Mouse (Mus musculus): ENCODE results near the gene Fancc.
"Not testable (repeated sequence)": the region's sequence is repeated elsewhere in the genome, so short reads cannot be mapped to it uniquely, and the experiment has no call there.

The Fancc gene

DNA sequence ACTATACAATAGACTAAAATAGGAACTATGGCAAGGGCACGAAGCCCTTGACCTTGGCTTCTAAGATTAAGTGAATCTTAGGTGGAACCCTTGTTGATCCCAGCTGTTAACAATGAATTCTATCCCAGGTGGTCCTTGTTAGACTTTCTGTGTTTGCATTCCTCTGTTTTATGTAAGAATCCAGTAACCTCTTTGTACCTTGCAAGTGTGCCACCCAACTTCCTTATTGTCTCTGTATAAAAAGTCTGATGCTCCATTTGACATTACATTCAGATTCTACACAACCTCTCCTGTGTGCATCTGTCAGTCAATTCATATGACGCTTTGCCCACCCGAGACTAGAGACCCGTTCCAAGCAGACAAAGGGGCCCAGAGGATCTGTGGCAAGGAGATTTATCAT, 143.8 kb downstream of the Fancc start:
- not testable (repeated sequence) for DNase-seq (ENCODE audit: low read depth, low spot score)

DNA sequence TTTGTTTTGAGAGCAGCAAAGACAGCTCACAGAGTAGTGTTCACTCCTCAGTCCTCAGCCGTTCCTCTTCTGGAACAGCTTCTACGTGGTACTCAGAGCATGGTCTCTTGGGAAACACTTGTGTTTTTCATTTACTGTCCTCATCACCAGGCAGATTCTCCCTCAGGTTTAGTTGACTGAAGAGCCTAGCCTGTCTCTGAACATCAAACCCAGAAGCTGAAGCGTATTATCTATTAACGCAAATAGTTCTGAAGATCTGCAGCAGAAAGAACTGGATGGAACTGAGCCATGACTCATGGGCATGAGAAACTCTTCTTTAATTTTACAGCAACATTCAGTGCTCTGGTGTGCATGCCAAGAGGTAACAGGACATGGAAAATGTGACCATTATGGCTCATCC, 147.0 kb downstream of the Fancc start:
- DNase-seq (ENCODE audit: low read depth, low spot score) = no peak

DNA sequence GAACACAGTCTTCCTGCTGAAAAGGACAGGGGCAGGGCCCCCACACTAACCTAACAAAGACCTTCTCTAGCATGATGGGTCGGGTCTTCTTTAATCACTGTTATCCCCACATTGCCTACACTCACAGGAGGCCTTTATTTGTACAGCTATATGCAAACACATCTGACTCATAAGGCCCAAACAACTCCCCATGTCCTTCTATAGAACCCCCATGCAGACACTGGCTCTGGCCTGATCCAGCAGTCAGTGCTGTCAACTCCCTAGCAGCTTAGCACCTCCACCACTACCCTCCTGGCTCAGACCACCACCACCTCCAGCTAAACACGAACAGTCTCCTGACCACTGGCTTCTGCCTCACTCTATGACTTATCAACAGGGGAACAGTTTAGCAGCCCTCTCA, 149.4 kb downstream of the Fancc start:
- DNase-seq (ENCODE audit: low read depth, low spot score) = no peak

DNA sequence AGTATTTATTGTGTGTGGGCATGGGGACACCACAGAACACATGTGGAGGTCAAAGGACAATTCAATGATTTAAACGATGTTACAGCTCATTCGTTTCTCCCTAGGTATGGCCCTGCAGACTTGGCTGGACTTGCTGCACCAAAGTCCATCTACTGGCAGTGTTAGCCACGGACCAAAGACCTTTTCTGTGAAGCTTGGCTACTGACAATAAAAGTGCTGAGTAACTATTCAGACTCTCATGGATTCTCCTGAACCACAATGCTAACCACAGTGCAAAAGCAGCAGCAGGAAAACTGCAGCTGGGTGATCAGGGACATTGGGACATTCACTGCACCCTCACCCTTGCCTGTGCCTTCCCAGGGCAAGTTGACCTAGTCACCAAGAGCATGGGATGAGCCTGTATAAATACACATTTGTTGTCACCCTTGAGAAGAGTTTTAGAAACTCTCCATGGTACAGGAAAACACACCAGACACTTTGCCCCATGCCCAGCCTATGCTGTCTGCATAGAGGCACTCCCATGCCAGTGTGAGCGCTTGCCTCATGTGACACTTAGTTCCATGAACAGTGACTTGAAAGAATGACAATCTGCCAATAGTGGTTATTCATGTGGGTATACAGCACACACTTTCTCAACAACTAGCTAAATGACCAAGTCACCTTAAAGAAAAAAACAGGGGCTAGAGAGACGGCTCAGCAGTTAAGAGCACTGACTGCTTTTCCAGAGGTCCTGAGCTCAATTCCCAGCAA, 151.4 kb downstream of the Fancc start:
- DNase-seq (ENCODE audit: low read depth, low spot score) = no peak

DNA sequence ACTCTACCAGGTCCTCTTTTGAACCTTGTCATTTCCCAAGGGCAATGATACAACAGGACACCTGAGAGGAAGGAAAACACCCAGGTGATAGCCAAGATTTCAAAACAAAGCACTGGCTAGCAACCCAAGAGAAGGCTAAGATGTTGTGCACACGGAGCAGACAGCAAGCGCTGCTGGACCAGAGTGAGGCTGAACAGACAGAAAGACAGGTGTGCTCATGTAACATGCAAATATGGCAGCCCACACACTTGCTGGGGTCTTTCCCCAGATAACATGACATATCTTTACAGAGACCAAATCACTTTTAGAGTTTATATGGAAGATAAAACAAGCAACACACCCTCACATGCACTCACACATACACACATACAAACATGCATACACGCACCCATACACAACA, 152.6 kb downstream of the Fancc start:
- no peak for DNase-seq (ENCODE audit: low read depth, low spot score)

- no peak for DNase-seq (ENCODE audit: low read depth, low spot score)
These were observed 154.3 kb downstream of the Fancc start for GRCm38 (mm10) chr13:63342781-63343180.

- no peak for DNase-seq (ENCODE audit: low read depth, low spot score)
These were observed 157.1 kb downstream of the Fancc start for GRCm38 (mm10) chr13:63339946-63340345.

DNA sequence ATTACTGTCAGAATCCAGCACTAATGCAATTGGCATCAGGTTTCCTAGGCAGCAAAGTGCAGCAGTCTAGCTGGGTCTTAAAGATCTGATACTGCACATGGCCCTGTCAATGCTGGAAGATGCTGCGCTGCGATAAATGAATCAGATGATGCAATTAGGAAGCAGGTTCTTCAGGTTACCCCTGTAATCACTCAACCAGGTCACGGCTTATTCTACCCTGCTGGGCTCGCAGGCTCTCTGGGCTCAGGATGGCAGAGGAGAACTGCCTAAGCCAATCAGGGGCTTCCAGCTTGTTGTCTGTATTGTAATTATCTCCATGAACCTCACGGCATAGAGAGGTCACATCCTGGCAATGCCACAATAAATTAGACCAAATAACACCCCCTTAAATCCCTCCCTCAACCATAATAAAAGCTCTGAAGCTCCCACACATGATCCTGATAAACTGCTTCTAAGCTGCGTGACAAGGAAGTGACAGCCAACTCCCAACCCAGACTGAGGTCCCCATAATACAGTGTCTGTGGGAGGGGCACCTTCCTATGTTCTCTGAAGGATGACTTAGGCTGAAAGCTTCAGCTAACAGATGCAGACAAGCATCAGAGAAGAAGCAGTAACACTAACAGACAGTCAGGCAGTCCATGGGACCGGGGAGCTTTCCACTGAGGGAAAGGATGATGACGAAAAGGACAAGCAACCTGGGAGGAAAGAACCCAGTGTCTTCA, 159.7 kb downstream of the Fancc start:
- no peak for DNase-seq (ENCODE audit: low read depth, low spot score)

DNA sequence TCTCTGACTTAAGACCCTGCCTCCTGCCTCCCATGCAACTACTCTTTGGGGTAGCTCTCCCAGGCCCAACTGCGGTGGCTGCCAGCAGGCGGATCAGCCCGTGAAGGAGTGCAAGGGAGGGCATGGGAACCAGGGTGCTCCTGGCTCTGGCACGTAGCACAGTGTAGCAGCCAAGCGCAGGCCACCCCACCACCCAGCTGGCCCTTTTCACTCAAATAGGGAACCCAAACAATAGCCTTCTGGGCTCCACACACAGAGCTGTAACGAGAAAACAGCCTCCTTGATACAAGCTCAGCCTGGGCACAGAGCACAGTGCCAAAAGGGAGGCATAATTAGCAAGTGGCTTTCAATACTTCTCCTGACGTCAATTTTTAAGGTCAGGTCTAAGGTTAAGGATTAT, 160.7 kb downstream of the Fancc start:
- DNase-seq (ENCODE audit: low read depth, low spot score) = no peak

DNA sequence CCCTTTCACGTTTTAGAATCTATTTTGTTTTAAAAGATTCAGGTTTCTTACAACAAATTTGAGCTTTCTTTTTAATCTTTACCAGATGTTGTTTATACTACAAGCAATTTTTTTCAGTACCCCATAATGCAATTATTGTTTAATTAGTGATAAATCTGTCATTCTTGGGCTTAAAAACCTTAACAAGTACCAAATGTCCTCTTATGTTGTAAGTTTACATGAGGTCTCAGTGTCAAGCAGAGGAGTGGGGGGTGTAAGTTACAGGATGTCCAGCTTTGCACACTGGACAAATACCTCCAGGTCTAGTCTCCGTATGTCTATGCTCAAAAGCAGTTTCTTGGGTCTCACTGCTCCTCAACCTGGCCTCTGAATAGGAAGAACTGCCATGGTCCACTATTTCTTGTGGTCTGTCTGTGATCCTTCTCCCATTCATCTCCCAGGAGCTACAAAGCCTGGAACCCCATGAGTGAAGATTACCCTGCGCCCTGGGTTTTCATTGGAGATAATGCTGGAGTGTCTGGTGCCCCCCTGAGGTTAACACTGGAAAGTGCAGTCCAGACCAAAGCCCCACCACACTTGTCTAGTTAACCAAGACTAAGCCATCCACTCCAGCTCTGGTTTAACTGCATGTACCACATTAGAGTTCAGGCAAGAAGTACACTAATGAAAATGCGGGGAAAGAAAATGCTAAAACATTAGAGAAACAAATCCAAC, 161.5 kb downstream of the Fancc start:
- peak; percentile 48 for DNase-seq (ENCODE audit: low read depth, low spot score)

DNA sequence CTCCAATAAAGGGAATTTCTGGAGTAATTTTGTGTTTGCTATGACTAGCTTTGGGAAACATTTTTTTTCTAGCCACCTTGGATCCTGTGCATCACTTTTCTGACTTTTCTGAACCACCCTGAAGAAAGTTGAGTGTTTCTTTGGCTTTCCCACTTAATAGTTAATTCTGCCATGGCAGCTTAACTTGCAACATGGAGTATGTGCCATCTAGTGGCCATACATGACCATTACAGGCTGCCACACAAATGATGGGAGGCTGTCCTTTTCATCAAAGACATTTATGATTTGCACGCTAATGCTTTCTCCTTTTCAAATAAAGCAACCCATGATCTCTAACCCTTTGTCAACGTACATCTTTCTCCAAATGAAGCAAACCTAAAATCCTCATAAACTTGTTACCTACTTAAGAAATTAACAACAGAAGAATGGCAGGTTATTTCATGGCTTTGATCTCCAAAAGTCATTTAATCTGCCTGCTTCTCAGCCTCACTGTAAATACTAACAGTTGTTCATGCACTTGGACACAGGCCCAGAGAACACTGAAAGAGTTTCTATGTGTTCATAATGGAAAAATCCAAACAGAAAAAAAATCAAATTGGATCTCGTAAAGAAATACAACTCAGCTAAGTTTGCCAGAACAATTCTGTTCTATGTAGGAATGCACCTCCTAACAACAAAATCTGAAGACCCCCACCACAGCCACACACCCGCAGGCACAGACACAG, 164.3 kb downstream of the Fancc start:
- DNase-seq (ENCODE audit: low read depth, low spot score) = peak; percentile 70

- peak; percentile 75 for DNase-seq (ENCODE audit: low read depth, low spot score)
These were observed 165.7 kb downstream of the Fancc start for GRCm38 (mm10) chr13:63331379-63331778.

DNA sequence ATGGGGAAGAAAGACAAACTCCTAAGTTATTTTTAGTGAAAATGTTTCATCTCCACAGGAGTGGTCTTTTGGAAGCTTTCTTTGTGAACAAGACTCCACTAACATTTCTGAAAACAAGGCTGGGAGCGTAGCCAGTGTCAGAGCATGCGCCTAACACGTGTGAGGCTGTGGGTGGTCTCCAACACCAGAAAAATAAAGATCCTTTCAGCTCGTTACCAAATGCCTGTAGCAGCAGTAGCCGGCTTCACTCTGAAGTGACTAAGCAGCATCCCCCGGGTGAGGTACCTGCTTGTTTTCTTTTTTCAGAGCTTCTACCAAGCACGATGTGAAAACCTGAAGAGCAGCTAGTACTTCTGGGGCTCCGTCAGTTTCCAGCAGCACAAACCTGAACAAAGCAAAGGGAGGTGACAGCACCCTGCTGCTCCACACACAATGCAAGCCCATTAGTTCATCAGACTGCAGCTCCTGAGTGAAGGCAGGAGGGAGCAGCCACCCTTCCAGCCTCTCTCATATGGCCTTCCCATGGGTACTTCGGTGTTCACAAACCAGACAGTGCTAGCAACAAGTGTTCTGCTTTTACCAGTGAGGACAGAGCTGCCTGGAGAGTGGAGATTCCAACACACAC, 166.7 kb downstream of the Fancc start:
- DNase-seq (ENCODE audit: low read depth, low spot score) = peak; percentile 58

- DNase-seq (ENCODE audit: low read depth, low spot score) = no peak
These were observed 171.1 kb downstream of the Fancc start for GRCm38 (mm10) chr13:63326015-63326414.

- no peak for DNase-seq (ENCODE audit: low read depth, low spot score)
These were observed 171.9 kb downstream of the Fancc start for GRCm38 (mm10) chr13:63324978-63325848.

- peak; percentile 31 for DNase-seq (ENCODE audit: low read depth, low spot score)
These were observed 172.8 kb downstream of the Fancc start for GRCm38 (mm10) chr13:63324311-63324710.

DNA sequence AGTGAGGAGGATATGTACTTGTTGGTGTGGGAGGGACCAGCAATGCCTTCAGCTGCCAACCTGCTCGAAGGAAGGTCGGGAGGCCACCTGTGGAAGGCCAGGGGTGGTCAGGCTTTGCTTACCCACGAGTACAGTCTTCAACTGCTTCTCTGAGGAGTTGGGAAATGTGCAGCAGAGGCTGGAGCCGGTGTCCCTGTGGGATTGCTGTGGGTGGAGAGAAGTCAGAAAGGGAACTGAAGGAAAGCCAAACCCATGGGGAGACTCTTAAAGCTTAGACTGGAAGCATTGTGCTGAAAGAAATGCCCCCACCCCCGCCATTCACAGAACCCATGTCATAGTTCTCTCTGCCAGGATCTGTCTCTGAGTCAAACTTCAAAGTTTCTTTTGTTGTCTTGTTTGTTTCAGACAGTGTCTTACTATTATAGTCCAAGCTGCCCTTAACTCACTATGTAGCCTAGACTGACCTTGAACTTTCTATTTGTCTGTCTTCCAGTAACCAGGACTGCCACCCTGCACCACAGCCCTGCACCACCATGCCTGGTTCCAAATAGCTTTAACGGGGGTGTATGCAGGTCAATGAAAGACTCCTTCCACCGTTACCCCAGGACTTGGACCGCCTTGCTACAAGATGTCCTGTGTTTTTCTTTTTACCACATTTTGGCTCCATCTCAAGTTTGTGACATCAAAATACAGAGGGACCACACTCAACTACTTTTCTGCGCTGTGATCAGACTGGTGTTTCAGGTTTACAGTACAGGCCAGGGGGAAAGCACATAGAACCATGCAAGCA, 173.6 kb downstream of the Fancc start:
- no peak for DNase-seq (ENCODE audit: low read depth, low spot score)

DNA sequence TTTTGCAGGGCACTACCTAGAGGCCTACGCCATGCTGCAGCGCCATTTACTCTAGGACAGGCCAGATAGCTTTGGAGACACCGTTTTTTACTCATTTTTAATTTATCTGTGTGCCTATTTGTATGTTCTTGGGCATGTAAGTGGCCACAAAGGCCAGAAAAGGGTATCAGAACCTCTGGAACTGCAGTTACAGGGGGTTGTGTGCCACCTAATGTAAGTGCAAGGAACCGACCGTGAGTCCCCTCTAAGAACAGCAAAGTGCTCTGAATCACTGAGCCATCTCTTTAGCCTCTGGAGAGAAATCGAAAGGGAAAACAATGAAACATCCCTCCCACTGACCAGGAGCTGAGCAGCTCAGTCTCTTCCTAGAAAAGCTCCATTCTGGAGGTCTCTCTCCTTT, 174.3 kb downstream of the Fancc start:
- DNase-seq (ENCODE audit: low read depth, low spot score) = no peak

DNA sequence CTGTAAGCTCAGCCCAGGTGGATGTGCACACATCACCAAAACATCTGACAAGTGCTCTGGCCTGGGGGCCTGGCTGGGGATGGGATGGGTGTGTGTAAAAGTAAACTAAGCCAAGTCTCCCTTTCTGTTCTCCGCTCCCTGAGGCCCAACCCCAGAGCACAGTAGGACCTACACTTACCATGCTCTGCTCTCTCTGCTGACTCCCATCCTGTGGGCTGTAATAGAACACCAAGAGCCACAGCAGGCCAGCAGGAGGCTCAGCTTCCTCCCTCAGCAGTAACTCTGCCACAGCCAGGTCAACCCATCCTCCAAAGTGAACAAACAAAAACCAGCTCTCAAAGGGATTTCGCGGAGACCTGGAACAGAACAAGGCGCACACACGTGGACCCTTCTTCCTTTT, 175.4 kb downstream of the Fancc start:
- no peak for DNase-seq (ENCODE audit: low read depth, low spot score)

- DNase-seq (ENCODE audit: low read depth, low spot score) = no peak
These were observed 177.3 kb downstream of the Fancc start for GRCm38 (mm10) chr13:63319814-63320213.
